Mouse (Mus musculus): ENCODE data around the gene Ahnak. TPM values are rescaled to one million over a fixed set of nuclear protein-coding genes. Genes with fewer than 3 reads are reported as not detected.

Ahnak gene
- polyA plus RNA-seq, 1 experiment from 2014 or later: 3.7 TPM

DNA sequence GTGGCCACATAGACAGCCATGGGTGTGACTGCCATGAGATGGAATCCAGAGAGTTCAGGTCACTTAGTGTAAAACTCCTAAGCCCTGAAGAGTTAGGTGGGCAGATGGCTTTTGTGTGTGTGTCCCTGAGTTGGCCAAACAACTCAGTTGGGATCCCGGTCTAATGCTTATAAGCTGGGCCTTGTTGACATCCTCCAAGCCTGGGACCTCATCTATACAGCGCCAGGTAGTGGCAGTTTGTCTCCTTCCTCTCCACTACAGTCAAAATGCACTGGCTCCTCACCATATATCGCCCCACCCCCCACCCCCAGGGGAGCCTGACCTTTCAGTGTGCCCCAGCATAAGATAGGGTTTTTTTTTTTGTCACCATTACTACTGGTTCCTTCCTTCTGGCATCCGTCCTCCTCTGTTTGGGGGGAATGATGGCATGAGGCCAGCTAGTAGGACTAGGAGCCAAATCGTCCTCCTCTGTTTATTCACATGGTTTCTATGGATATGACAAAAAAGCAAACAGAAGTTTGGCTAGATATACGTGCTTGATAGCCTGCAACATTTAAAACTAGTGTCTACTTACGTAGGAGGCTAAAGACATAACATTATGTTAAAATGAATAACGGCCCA is 80.7 kb downstream of the Ahnak start:
- no peak overlapping the region for H3K9ac ChIP-seq (ENCODE audit: low read depth, low read length)
- no peak overlapping the region for H3K4me3 ChIP-seq (ENCODE audit: low read depth, low read length)
- ATAC-seq (replicated peaks; ENCODE audit: low FRiP score): no peak
- H3K4me1 ChIP-seq (replicated peaks; ENCODE audit: control insufficient read depth, insufficient read depth, low read length): peaks cover 19% of the 10 kb centered on the region
- DNase-seq (ENCODE audit: low spot score): no peak
- no peaks in the 10 kb centered on the region for H3K9me3 ChIP-seq (ENCODE audit: control insufficient read depth, low read length)
- 69% methylated on average over 8 of the region's 8 CpGs for WGBS
- no peak overlapping the region for H3K4me2 ChIP-seq
- no peak overlapping the region for H3K27ac ChIP-seq (ENCODE audit: low read depth, low read length)
- no peaks in the 10 kb centered on the region for H3K36me3 ChIP-seq (ENCODE audit: control insufficient read depth, insufficient read depth, low read length)
- H3K27me3 ChIP-seq (replicated peaks; ENCODE audit: control insufficient read depth, insufficient read depth, low read length): no peaks in the 10 kb centered on the region

DNA sequence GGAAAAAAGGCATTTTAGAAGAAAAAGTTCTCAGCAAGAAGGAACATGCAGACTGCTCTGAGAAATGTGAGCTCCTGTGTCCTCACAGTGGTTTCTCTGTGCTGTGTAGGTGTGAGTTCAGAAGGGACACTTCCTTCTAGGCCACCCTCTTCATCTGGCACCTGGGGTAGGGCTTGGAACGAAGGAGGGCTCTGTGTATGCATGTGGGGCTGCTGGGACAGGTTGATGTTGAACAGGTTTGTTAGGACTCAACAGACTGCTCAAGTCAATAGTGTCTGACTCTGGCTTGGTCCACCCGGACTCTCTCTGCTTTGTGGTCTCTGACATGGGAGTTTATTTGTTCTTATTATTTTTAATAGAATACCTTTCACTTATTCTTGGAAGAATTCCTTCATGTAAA is 81.2 kb downstream of the Ahnak start:
- ATAC-seq (replicated peaks; ENCODE audit: low FRiP score) (no peak), DNase-seq (ENCODE audit: low spot score) (no peak)
- H3K27ac ChIP-seq (ENCODE audit: low read depth, low read length): no peak overlapping the region
- 83% methylated on average over 2 of the region's 2 CpGs for WGBS
- H3K9me3 ChIP-seq (ENCODE audit: control insufficient read depth, low read length): no peaks in the 10 kb centered on the region
- no peak overlapping the region for H3K4me2 ChIP-seq
- H3K36me3 ChIP-seq (ENCODE audit: control insufficient read depth, insufficient read depth, low read length): no peaks in the 10 kb centered on the region
- no peak overlapping the region for H3K4me3 ChIP-seq (ENCODE audit: low read depth, low read length)
- H3K4me1 ChIP-seq (replicated peaks; ENCODE audit: control insufficient read depth, insufficient read depth, low read length): peaks cover 19% of the 10 kb centered on the region
- H3K9ac ChIP-seq (ENCODE audit: low read depth, low read length): no peak overlapping the region
- H3K27me3 ChIP-seq (replicated peaks; ENCODE audit: control insufficient read depth, insufficient read depth, low read length): no peaks in the 10 kb centered on the region

DNA sequence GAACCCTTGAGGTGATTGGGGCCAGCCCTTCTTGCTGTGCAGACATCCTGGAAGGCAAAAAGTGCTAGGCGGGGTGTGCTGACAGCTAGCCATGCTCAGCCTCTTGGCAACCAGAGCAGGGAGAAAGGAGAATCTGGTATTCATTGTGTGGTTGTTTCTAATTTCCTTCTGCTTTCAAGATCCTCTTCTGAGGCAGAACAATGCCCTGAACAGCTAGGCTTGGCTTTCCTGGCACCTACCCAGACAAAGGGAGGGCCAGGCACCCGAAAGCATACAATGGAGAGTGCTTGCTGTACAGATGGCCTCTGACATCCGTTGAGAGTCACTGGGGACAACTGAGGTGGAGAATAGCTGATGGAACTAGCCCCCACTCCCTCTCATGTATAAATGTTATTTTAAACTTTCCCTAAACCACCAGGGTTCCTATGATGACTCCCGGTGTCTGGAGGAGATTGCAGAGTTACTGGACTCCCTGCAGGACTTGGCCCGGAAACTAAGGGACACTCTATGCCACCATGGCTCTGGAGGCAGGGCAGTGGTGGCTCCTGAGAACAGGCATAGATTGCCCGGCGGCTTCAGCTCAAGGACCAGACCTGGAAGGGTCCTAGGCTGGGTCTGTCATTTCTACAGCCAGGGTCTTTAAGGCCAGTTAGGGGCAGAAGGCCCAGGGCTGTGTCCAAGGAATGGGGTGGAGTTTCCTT is 82.5 kb downstream of the Ahnak start:
- Histone ChIP-seq H3K9me3 (ENCODE audit: control insufficient read depth, low read length) (no peaks in the 10 kb centered on the region), H3K36me3 (ENCODE audit: control insufficient read depth, insufficient read depth, low read length) (no peaks in the 10 kb centered on the region), H3K4me3 (ENCODE audit: low read depth, low read length) (no peak overlapping the region), H3K4me2 (no peak overlapping the region), H3K9ac (ENCODE audit: low read depth, low read length) (no peak overlapping the region), H3K4me1 (replicated peaks; ENCODE audit: control insufficient read depth, insufficient read depth, low read length) (peaks cover 16% of the 10 kb centered on the region), H3K27me3 (replicated peaks; ENCODE audit: control insufficient read depth, insufficient read depth, low read length) (no peaks in the 10 kb centered on the region), H3K27ac (ENCODE audit: low read depth, low read length) (no peak overlapping the region)
- WGBS: 65% methylated on average over 7 of the region's 7 CpGs
- DNase-seq (ENCODE audit: low spot score): no peak
- ATAC-seq (replicated peaks; ENCODE audit: low FRiP score): no peak

DNA sequence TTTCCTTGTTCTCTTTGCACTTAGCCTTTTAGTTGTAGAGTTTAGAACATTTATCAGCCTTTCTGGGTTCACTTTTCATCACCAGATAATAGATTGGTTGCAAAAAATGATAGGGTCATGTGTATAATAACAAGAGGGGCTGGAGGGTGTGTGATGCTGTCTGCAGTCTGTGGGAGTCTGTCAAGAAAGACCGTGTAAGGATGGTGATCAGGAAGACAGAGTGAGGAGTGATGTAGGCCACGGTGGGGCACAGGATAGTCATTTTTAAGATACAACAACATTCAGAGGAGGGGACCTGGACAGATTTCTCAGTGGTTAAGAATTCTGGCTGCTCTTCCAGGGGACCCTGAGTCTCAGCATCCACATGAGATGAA is 83.1 kb downstream of the Ahnak start:
- Histone ChIP-seq H3K27me3 (replicated peaks; ENCODE audit: control insufficient read depth, insufficient read depth, low read length) (no peaks in the 10 kb centered on the region), H3K4me3 (ENCODE audit: low read depth, low read length) (no peak overlapping the region), H3K4me2 (no peak overlapping the region), H3K4me1 (replicated peaks; ENCODE audit: control insufficient read depth, insufficient read depth, low read length) (peaks cover 16% of the 10 kb centered on the region), H3K36me3 (ENCODE audit: control insufficient read depth, insufficient read depth, low read length) (no peaks in the 10 kb centered on the region), H3K9me3 (ENCODE audit: control insufficient read depth, low read length) (no peaks in the 10 kb centered on the region), H3K9ac (ENCODE audit: low read depth, low read length) (no peak overlapping the region), H3K27ac (ENCODE audit: low read depth, low read length) (no peak overlapping the region)
- DNase-seq (ENCODE audit: low spot score): no peak
- no peak for ATAC-seq (replicated peaks; ENCODE audit: low FRiP score)
- 57% methylated on average over 2 of the region's 2 CpGs for WGBS

DNA sequence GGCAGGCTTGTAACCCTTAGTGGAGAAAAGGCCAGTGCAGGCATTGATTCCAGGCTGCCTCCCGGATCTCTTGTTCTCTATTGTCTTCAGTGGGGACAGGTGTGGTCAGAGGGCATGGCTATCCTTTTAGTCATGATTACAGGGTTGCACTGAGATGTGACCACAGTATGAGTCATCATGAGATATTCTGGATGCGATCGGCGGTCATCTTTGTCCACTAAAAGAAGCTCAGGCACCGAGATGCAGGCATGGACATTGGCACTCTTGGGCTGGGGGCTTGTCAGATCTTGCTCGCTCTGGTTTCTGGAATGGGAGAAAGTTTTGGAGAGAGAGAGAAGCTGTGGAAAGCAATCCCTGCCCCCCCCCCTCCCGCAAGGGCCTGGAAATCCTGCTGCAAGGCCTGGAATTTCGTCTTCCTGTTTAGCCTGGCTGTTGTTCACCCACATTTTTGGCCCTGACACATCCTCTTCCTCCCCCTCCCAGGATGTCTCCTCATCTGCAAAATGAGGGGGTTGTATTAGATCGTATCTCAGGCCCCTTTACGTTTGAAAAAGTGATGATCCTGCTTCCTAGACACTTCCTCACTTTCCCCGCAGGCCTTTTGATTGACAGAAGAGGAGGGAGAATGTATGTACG is 84.8 kb downstream of the Ahnak start:
- no peaks in the 10 kb centered on the region for H3K36me3 ChIP-seq (ENCODE audit: control insufficient read depth, insufficient read depth, low read length)
- 52% methylated on average over 12 of the region's 12 CpGs for WGBS
- no peak overlapping the region for H3K27ac ChIP-seq (ENCODE audit: low read depth, low read length)
- H3K4me2 ChIP-seq: no peak overlapping the region
- H3K9me3 ChIP-seq (ENCODE audit: control insufficient read depth, low read length): no peaks in the 10 kb centered on the region
- no peak for ATAC-seq (replicated peaks; ENCODE audit: low FRiP score)
- H3K4me3 ChIP-seq (ENCODE audit: low read depth, low read length): no peak overlapping the region
- no peak overlapping the region for H3K9ac ChIP-seq (ENCODE audit: low read depth, low read length)
- DNase-seq (ENCODE audit: low spot score): no peak
- peaks cover 16% of the 10 kb centered on the region for H3K4me1 ChIP-seq (replicated peaks; ENCODE audit: control insufficient read depth, insufficient read depth, low read length)
- no peaks in the 10 kb centered on the region for H3K27me3 ChIP-seq (replicated peaks; ENCODE audit: control insufficient read depth, insufficient read depth, low read length)

DNA sequence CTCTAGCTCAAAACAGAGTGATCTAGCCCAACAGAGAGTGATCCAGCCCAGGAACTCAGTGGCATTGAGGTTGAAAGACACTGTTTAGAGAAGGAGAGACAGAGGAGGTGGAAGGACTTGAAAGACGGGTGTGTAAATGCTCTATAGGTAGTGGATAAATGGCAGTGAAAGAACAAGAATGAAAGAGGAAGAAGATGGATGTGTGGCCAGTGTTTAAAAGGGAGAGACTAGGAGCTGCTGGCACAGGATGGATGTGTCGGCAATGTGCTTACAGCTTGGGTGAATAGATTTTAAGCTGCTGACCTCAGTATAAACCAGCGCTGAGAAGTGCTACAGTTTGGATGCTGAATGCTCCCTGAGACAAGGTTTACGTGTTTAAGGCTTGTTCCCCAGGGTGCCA is 85.3 kb downstream of the Ahnak start:
- ATAC-seq (replicated peaks; ENCODE audit: low FRiP score) (no peak), DNase-seq (ENCODE audit: low spot score) (no peak)
- Histone ChIP-seq H3K9me3 (ENCODE audit: control insufficient read depth, low read length) (no peaks in the 10 kb centered on the region), H3K27me3 (replicated peaks; ENCODE audit: control insufficient read depth, insufficient read depth, low read length) (no peaks in the 10 kb centered on the region), H3K27ac (ENCODE audit: low read depth, low read length) (no peak overlapping the region), H3K36me3 (ENCODE audit: control insufficient read depth, insufficient read depth, low read length) (no peaks in the 10 kb centered on the region), H3K4me2 (no peak overlapping the region), H3K9ac (ENCODE audit: low read depth, low read length) (no peak overlapping the region), H3K4me1 (replicated peaks; ENCODE audit: control insufficient read depth, insufficient read depth, low read length) (peaks cover 16% of the 10 kb centered on the region), H3K4me3 (ENCODE audit: low read depth, low read length) (no peak overlapping the region)
- 66% methylated on average over 4 of the region's 4 CpGs for WGBS

DNA sequence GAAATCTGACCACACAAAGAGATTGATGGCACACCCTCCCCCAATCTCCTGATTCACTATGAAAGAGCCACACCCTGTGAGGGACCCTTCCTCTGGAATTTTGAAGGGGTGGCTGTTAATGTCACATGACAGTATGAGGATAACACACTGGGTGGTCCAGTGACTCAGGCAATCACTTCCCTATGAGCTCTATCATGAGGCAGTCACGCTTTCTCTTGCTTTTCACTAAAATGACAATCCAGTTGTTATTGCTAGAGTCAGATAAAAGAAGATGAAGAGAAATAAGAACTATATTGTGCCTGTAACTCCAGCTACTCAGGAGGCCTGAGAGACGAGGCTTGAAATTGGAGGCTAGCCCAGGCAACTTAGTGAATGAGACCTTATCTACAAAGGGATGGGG is 86.5 kb downstream of the Ahnak start:
- no peak for ATAC-seq (replicated peaks; ENCODE audit: low FRiP score)

DNA sequence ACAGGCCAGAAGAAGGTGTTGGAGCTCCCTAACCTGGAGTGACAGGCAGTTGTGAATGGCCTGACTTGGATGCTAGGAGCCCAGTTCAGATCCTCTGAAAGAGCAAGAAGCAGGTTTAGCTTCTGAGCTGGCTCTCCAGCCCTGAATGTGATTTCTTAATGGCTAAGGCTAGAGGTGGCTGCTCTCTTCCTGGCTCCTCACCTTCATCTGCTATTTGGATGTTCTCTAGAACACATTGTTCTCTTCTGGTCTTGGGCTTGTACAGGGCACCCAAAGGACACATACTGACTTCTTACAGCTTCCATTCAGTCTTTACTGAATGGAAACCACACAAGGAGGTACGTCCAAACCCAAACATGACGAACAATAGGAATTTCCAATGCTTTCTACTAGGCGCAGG is 87.0 kb downstream of the Ahnak start:
- Histone ChIP-seq H3K27ac (ENCODE audit: low read depth, low read length) (no peak overlapping the region), H3K4me2 (no peak overlapping the region), H3K36me3 (ENCODE audit: control insufficient read depth, insufficient read depth, low read length) (no peaks in the 10 kb centered on the region), H3K4me1 (replicated peaks; ENCODE audit: control insufficient read depth, insufficient read depth, low read length) (peaks cover 11% of the 10 kb centered on the region), H3K4me3 (ENCODE audit: low read depth, low read length) (no peak overlapping the region), H3K9ac (ENCODE audit: low read depth, low read length) (no peak overlapping the region), H3K27me3 (replicated peaks; ENCODE audit: control insufficient read depth, insufficient read depth, low read length) (no peaks in the 10 kb centered on the region), H3K9me3 (ENCODE audit: control insufficient read depth, low read length) (no peaks in the 10 kb centered on the region)
- ATAC-seq (replicated peaks; ENCODE audit: low FRiP score) (no peak), DNase-seq (ENCODE audit: low spot score) (no peak)
- WGBS: 87% methylated on average over 3 of the region's 3 CpGs

More for the DNA sequence above, 86.5 kb downstream of the Ahnak start:
- Histone ChIP-seq H3K4me3 (ENCODE audit: low read depth, low read length) (no peak overlapping the region), H3K9me3 (ENCODE audit: control insufficient read depth, low read length) (no peaks in the 10 kb centered on the region), H3K27me3 (replicated peaks; ENCODE audit: control insufficient read depth, insufficient read depth, low read length) (no peaks in the 10 kb centered on the region), H3K36me3 (ENCODE audit: control insufficient read depth, insufficient read depth, low read length) (no peaks in the 10 kb centered on the region), H3K4me2 (no peak overlapping the region), H3K9ac (ENCODE audit: low read depth, low read length) (no peak overlapping the region), H3K27ac (ENCODE audit: low read depth, low read length) (no peak overlapping the region), H3K4me1 (replicated peaks; ENCODE audit: control insufficient read depth, insufficient read depth, low read length) (peaks cover 14% of the 10 kb centered on the region)
- DNase-seq (ENCODE audit: low spot score): no peak
- 64% methylated on average over 2 of the region's 2 CpGs for WGBS
